Mouse (Mus musculus): ENCODE results near the gene Zmynd15.
"Not testable (repeated sequence)": the region's sequence is repeated elsewhere in the genome, so short reads cannot be mapped to it uniquely, and the experiment has no call there.

The Zmynd15 gene

DNA sequence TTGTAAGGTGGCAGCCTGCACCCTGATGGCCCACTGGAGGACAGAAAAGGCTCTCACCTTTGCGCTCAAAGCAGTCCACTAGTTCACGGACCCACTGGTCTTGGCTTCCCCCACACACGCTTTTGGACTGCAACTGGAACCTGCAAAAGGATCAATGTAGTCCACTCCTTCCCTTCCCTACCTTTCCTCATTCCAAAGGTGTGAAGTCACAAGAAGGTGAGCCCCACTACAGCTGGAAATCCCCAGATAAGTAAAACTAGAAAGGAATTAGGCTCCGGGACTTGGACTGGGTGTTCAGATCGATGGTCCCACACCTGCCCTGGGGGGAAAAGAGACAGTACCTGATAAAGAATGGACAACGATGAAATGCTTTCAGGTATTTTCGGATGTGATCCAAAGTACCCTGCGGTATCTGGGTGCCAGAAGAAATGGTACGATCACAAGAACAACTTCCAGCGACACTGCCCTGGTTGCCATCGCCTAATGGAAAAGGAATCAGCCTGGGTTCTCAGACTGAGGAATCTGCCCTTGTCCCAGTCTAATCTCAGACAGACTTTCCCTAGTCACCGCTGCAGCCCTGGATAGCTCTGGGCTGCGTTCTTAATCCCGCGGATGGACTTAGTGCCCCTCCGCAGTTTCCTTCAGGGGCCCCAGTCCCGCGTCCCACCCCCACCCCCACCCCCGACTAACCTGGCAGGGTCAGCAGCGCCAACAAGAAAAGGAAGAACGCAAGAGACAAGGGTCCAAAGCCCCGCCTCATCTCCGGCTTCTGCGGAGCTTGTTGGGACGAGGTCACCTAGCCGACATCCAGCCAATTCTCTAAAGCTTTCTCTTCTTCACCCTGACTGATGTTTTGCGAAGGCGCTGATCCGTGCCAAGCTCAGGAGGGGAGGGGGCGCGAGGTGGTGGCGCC, at the start of gene Zmynd15:
Zmynd15 (plus strand) TSS at position 746 of the 913 bp plus-strand sequence.
- peak; percentile 31 for DNase-seq (ENCODE audit: low spot score)

DNA sequence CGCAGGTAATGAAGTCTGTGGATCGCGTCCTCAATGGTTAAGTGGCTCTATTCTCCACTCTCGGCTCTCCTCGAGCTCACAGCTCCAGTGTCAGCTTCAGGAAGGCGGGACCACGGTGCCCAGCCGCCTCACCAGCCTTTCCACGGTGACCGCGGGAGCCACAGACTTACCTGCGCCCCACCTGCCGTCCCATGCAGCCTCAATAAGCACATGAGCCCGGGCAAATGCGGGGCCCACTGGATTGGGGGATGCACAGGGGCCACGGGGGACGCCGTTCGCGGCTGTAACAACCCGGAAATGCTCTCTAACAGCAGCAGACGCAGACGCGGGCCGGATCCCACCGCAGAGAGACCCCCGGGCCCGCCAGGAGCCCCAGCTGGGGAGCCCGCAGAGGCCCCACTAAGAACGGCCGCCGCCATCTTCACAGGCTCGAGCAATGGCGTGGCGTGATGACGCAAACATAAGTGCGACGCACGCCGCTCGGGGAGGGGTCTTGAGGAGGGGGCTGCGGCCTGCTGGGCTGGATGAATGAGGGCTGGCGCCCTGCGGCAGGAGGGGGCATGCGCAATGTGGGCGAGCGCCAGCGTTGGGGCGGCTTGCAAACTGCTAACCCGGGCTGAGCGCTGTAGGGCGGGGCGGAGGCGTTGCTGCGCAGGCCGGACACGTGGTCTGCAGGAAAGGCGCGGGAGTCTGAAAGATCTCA, 49.5 kb upstream of the Zmynd15 start, which contains the start of gene Pelp1:
Pelp1 (minus strand) TSS at position 438 of the 703 bp plus-strand sequence.
- DNase-seq (ENCODE audit: low spot score), result peak; percentile 98

DNA sequence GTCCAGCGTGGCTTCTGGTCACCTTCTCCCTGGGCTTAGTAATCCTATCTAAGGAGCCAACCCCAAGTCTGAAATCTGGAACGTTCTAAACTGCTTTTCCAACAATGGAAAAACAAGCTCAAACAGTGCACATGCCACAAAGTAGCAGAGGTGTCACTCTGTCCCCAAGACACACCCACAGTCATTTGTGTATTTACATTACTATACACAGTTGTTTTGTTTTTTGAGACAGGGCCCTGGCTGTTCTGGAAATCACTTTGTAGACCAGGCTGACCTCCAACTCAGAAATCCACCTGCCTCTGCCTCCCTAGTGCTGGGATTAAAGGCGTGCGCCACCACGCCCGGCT, 49.0 kb upstream of the Zmynd15 start:
- no peak for DNase-seq (ENCODE audit: low spot score)

- no peak for DNase-seq (ENCODE audit: low spot score)
Measured at GRCm38 (mm10) chr11:70412591-70412990, 46.6 kb upstream of the Zmynd15 start.

DNA sequence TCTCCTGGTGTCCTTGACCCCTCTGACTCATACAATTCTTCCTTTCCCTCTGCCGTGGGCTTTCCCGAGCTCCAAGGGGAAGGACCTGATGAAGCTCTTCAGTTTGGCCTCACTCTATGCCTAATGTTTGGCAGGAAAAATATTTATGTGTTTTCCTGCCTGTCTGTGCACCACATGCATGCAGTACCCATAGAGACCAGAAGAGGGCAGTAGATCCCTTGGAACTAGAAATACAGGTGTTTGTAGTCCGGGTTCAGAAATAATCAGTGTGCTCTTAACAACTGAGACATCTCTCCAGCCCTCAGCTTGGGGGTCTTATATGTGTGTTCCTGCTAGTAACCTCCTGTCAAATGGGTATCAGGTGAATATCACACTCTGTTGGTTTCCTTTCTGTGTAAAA, 45.3 kb upstream of the Zmynd15 start:
- peak; percentile 91 for DNase-seq (ENCODE audit: low spot score)

DNA sequence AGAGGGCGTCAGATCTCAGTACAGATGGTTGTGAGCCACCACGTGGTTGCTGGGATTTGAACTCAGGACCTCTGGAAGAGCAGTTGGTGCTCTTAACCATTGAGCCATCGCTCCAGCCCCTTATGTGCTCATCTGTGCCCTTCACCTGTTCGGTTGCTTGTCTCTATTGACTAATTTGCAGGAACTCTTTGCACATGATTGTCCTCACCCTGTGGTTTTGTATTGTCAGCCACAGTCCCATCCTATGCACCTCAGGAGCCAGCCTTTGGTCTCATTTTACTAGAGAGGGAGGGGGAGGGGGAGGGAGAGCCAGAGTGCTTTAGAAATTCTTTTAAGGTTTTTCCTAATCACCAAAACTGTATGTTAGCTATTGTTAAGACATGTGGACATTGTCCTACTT, 41.0 kb upstream of the Zmynd15 start:
- no peak for DNase-seq (ENCODE audit: low spot score)

- DNase-seq (ENCODE audit: low spot score), result no peak
Measured at GRCm38 (mm10) chr11:70419486-70419885, 39.7 kb upstream of the Zmynd15 start.

- not testable (repeated sequence) for DNase-seq (ENCODE audit: low spot score)
Measured at GRCm38 (mm10) chr11:70426598-70426997, 32.6 kb upstream of the Zmynd15 start.

DNA sequence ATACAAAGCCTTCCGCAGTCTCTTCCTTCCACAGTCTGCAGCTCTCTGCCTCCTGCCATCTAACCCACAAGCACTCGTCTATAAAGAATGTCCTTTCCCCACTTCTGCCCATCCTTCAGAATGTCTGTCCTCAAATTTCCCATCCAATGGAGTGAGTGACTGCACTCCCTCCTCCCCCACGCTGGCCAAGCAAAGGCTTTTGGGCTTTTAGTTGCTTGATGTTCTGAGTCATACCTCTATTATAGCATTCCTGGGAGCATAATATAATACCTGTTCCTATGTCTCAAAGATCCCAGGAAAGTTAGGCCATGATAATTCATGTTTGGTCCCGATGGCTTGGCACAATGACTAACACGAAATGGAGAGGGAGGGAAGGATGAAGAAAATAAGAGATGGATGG, 27.7 kb upstream of the Zmynd15 start:
- peak; percentile 11 for DNase-seq (ENCODE audit: low spot score)

DNA sequence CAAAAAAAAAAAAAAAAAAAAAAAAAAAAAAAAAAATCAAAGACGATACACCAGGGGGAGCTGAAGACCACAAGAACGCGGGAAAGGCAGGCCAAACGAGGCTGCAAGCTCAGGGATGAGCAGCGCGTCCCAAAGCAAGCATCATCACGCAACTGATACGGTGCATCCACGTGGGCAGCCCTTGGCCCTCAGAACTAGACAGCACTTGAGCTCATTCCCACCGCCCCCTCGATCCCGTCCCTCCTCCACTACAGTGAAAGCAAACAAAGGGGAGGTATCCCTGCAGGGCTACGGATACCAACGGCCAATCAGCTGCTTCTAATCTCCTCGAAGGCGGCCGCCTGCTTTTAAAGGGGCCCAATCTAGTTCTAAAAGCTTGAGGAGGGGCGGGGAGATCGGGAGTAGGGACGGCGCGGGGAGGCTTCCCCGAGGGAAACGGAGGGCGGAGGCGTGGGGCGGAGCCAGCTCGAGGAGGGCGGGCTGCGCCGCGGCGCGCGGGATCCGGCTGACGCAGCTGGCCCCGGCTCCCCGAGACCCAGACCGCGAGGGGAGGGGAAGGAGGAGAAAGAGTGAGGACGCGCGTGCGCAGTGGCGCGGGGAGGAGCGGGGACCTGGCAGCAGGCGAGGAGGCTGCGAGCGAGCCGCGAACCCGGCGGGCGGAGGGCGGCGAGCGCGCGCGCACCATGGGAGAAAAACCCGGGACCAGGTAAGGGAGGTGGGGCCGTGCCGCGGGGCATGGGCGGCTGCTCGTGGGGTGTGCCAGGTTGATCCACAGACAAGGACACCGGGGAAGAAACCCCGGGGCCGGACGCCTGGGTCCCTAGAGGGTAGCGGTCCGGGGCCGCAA, 27.0 kb upstream of the Zmynd15 start, which contains the start of gene Arrb2:
Arrb2 (plus strand) TSS at position 588 of the 847 bp plus-strand sequence.
- DNase-seq (ENCODE audit: low spot score), result peak; percentile 99

DNA sequence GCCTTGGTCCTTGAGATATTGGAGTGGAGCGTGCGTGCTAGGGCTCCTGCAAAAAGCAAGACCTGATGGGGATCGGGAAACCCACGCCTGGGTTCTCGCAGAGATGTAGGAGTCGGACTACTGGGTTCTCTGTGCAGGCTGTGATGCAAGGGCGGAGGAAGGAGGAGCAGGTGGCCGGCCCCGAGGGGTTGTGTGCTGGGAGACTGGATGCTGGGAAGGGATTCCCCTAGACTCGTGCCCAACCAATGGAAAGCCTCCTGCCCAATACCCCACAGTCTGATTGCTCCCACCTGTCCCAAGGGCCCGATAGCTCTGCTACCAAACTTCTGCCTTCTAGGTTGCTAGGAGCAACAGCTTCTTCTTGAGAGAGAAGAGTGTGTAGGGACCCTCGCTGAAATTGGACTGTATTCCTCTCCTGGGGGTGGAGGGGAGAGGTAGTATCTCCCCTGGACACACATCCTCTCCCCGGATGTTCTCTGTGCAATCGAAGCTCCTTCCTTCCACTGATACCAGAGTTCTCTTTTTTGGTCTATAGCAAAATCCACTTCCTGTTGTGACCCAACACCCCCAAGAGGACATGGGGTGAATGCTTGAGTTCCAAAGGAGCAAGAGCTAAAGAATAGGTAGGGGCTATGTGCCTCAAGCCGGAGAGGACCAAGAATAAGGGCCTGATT, 26.2 kb upstream of the Zmynd15 start:
- DNase-seq (ENCODE audit: low spot score), result peak; percentile 60

- no peak for DNase-seq (ENCODE audit: low spot score)
Measured at GRCm38 (mm10) chr11:70433569-70433943, 25.7 kb upstream of the Zmynd15 start.

DNA sequence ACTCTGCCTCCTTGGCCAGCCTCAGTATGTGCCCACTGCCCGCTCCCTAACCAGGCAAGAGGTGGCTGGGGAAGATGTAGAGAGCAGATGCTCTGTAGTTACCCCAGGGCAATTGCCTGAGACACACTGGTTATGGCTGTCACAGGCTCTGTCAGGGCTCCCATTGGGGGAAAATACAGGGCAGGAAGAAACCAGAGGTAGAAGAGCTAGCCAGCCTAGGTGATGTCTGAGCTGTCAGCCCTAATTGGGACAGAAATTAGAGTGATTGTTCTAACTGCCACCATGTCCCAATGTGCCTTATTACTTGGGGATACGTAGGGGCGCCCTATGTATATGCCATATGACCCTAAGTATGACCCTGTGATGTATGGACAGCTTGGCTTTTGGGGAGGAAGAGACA, 25.3 kb upstream of the Zmynd15 start:
- no peak for DNase-seq (ENCODE audit: low spot score)

- no peak for DNase-seq (ENCODE audit: low spot score)
Measured at GRCm38 (mm10) chr11:70435476-70435875, 23.8 kb upstream of the Zmynd15 start.

DNA sequence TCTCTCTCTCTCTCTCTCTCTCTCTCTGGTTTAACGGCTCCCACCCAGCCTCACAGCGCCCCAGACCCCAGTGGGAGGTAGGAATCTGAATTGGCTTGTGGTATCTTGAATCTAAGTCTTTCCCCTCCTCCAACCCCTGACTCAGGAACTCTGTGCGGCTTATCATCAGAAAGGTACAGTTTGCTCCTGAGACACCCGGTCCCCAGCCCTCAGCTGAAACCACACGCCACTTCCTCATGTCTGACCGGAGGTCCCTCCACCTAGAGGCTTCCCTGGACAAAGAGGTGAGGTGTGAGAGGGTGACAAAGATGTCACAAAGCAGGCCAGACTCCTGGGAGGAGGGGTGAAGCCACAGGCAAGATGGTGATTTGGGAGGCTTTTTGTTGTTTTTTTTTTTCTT, 21.8 kb upstream of the Zmynd15 start:
- no peak for DNase-seq (ENCODE audit: low spot score)

DNA sequence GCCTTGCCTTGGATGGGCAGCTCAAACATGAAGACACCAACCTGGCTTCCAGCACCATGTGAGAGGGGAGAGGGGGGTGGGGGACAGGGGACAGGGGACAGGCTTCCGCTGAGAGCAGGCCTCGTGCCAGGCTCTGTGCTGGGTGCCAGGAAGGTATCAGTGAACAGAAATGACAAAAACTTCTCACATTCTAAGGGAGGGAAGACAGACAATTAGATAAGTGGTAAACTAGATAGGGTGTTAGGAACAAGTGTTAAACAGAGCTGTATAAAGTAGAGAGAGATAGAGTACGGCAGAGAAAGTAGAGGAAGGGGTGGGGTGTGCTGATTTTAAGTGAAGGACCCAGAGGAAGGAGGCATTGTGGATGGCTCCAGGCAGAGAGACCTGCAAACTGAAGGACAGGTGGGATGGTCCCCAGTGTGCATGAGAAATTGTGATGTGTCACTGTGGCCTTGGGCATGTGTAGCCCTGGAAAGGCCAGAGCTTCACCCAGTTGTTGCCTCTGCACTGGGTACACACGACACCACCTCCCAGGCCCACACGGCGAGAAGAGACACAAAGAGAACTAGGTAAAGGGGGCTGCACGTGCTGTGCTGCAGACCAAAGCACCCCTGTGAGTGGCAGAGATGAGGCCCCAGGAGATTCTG, 20.4 kb upstream of the Zmynd15 start:
- DNase-seq (ENCODE audit: low spot score), result no peak

DNA sequence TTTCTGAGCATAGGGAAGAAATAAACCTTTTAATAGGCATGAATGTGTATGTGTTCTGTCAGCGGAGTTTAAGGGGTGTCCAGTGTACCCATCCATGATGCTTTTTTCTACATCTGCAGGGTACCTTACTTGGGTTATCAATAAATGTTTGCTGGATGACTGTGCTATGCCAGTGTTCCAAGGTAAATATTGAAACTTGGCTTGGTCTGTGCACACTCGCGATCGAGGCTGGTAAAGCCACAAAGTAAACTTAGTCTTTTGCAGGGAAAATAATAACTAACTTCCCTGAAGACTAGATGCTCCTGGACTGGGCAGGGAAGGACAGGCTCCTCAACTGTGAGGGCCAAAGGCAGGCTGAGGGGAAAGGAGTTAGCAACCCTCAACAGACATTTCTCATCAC, 18.6 kb upstream of the Zmynd15 start:
- DNase-seq (ENCODE audit: low spot score), result no peak

- no peak for DNase-seq (ENCODE audit: low spot score)
Measured at GRCm38 (mm10) chr11:70441882-70442281, 17.4 kb upstream of the Zmynd15 start.

GRCm38 (mm10) chr11:70443964-70444363, 15.3 kb upstream of the Zmynd15 start:
- no peak for DNase-seq (ENCODE audit: low spot score)

GRCm38 (mm10) chr11:70444667-70445066, 14.6 kb upstream of the Zmynd15 start:
- DNase-seq (ENCODE audit: low spot score), result no peak

- DNase-seq (ENCODE audit: low spot score), result no peak
Measured at GRCm38 (mm10) chr11:70446756-70447155, 12.5 kb upstream of the Zmynd15 start.
